12 mouse cellular contexts compared by ENCODE assay signal in the genomic region with DNA sequence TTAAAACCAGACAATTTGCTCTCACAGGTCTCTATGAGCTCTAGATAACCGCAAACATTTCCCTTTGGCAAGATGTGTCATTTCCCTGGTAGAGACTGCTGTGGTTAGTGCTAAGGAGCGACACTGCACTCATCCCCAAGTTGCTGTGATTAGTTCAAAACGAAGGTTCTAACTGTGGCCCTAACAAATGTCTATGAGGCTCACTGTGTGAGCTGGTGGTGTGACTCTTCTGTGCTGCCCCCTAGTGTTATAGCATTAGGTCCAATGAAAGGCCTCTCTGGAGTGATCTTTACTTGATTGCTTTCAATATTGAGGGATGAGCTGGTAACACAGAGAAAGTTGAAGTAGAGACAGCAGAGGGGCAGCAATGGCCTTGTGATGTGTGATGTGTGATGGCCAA.
DNase-seq lines count a peak whose midpoint lies in the region; ATAC-seq and TF ChIP-seq lines count a peak whose summit lies in the region.
"Had no signal": no experiment of that assay in that cellular context is flagged by ENCODE, and none has a peak within 500 bp of the region (broad histone marks: within the 10 kb centered on the region; RNA-seq: fewer than 3 reads in every experiment).

No protein-coding gene starts in this region.

- H3K27ac ChIP-seq in hindbrain, postnatal 0 days, result no peak overlapping the region
- H3K27ac ChIP-seq in hindbrain, embryonic 14.5 days, result no peak overlapping the region
- H3K27ac ChIP-seq: embryonic facial prominence, embryonic 12.5 days; heart, embryonic 10.5 days; liver, embryonic 15.5 days had no signal

- peak; percentile 43; the same call in 1 of the 2 replicates for TF ChIP-seq CTCF in hindbrain, postnatal 0 days (IDR thresholded peaks at IDR 0.05; ENCODE audit: low read depth)
- TF ChIP-seq CTCF in lung, adult 2 months (IDR thresholded peaks at IDR 0.05; ENCODE audit: insufficient read depth, low read length), result no peak

- no peaks in the 10 kb centered on the region; the same call in 1 of the 2 replicates for H3K4me1 ChIP-seq in hindbrain, postnatal 0 days (ENCODE audit: insufficient read depth, low read length)
- 0 out of 2 replicates have a peak, but pooled peaks cover 5% of the 10 kb centered on the region for H3K4me1 ChIP-seq in hindbrain, embryonic 14.5 days (replicated peaks; ENCODE audit: control insufficient read depth, insufficient read depth, low read length)
- no peaks in the 10 kb centered on the region for H3K4me1 ChIP-seq in lung, adult 2 months (ENCODE audit: control insufficient read depth, insufficient read depth, low read length)
- H3K4me1 ChIP-seq: embryonic facial prominence, embryonic 12.5 days; heart, embryonic 10.5 days; liver, embryonic 15.5 days had no signal

- H3K9me3 ChIP-seq in hindbrain, postnatal 0 days (ENCODE audit: low read length), result no peaks in the 10 kb centered on the region
- no peaks in the 10 kb centered on the region for H3K9me3 ChIP-seq in hindbrain, embryonic 14.5 days (ENCODE audit: control insufficient read depth, low read length)
- H3K9me3 ChIP-seq: embryonic facial prominence, embryonic 12.5 days; heart, embryonic 10.5 days; liver, embryonic 15.5 days had no signal

- no peak for ATAC-seq in hindbrain, postnatal 0 days
- ATAC-seq in hindbrain, embryonic 14.5 days (ENCODE audit: low FRiP score), result no peak
- no peak for ATAC-seq in cerebellum, adult (ENCODE audit: insufficient number of reproducible peaks, low FRiP score, low TSS enrichment)
- ATAC-seq: inflammation-experienced regulatory T-cells, adult 6 months had no signal

- no peaks in the 10 kb centered on the region for H3K27me3 ChIP-seq in hindbrain, postnatal 0 days (ENCODE audit: insufficient read depth, low read length)
- no peaks in the 10 kb centered on the region for H3K27me3 ChIP-seq in hindbrain, embryonic 14.5 days (ENCODE audit: control insufficient read depth, insufficient read depth, low read length)
- H3K27me3 ChIP-seq: embryonic facial prominence, embryonic 12.5 days; liver, embryonic 15.5 days had no signal

- no peak for TF ChIP-seq POLR2A in lung, adult 2 months (IDR thresholded peaks at IDR 0.05; ENCODE audit: borderline replicate concordance, extremely low read depth, low read depth, low read length)

- no peak overlapping the region for H3K4me3 ChIP-seq in hindbrain, postnatal 0 days (ENCODE audit: low read length)
- no peak overlapping the region for H3K4me3 ChIP-seq in hindbrain, embryonic 14.5 days (replicated peaks; ENCODE audit: low read length)
- no peak overlapping the region for H3K4me3 ChIP-seq in lung, adult 2 months (replicated peaks; ENCODE audit: extremely low read depth, low read depth, low read length)
- H3K4me3 ChIP-seq: embryonic facial prominence, embryonic 12.5 days; heart, embryonic 10.5 days; liver, embryonic 15.5 days had no signal

- DNase-seq in hindbrain, postnatal 0 days (ENCODE audit: low spot score), result no peak
- DNase-seq in hindbrain, embryonic 14.5 days (ENCODE audit: low spot score), result no peak
- peak; percentile 25 for DNase-seq in lung, postnatal 10 days
- no peak for DNase-seq in lung, adult 2 months
- DNase-seq in R1 (ENCODE audit: low read depth, low spot score), result peak; percentile 62
- DNase-seq in lung, postnatal 36 days, result peak; percentile 44
- DNase-seq in right cerebral cortex, postnatal 25 days, result no peak

- no peaks in the 10 kb centered on the region for H3K36me3 ChIP-seq in hindbrain, postnatal 0 days (ENCODE audit: insufficient read depth, low read length)
- H3K36me3 ChIP-seq in hindbrain, embryonic 14.5 days (replicated peaks; ENCODE audit: control insufficient read depth, insufficient read depth), result no peaks in the 10 kb centered on the region
- H3K36me3 ChIP-seq: embryonic facial prominence, embryonic 12.5 days; heart, embryonic 10.5 days; liver, embryonic 15.5 days had no signal

- H3K4me2 ChIP-seq in hindbrain, postnatal 0 days (ENCODE audit: low read depth, low read length), result no peak overlapping the region
- no peak overlapping the region for H3K4me2 ChIP-seq in hindbrain, embryonic 14.5 days (replicated peaks)
- H3K4me2 ChIP-seq: embryonic facial prominence, embryonic 12.5 days; liver, embryonic 15.5 days had no signal

- 64% methylated on average over 3 of the region's 3 CpGs for WGBS in hindbrain, postnatal 0 days
- WGBS in hindbrain, embryonic 14.5 days, result 61% methylated on average over 3 of the region's 3 CpGs
- 58% methylated on average over 3 of the region's 3 CpGs for WGBS in lung, adult 2 months

- H3K9ac ChIP-seq in hindbrain, postnatal 0 days (replicated peaks; ENCODE audit: low read length), result no peak overlapping the region
- no peak overlapping the region for H3K9ac ChIP-seq in hindbrain, embryonic 14.5 days
- H3K9ac ChIP-seq: embryonic facial prominence, embryonic 12.5 days; liver, embryonic 15.5 days had no signal

Comparison
In these comparisons a context has a peak if more than half of its experiments do, and no peak if none do; other contexts are left out.
1. DNase-seq: peak in lung, postnatal 10 days (single experiment), R1 (single experiment) and lung, postnatal 36 days (single experiment); none in hindbrain, postnatal 0 days (single experiment), hindbrain, embryonic 14.5 days (single experiment), lung, adult 2 months (single experiment) and right cerebral cortex, postnatal 25 days (single experiment).